20 mouse cellular contexts compared by ENCODE assay signal in the genomic region with DNA sequence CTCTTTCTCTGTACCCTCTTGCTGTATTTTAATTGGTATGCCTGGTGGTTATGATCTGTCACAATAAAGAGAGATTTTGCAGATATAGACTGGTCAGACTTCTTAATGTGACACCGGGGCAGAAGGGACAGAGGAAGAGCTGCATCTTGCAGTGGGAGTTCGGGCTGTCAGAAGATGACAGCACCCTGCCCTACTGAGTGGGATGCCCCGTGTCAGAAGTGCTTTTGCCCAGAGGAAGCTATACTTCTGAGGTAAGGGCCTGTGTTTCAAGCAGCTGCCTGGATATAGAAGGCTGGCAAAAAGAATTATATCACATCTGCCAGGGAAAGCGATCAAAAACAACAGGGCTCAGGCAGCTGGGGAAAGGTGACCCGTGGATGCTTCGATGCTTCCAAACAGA.
"Had no signal": no experiment of that assay in that cellular context is flagged by ENCODE, and none has a peak within 500 bp of the region (broad histone marks: within the 10 kb centered on the region; RNA-seq: fewer than 3 reads in every experiment).

No protein-coding gene starts in this region.

- H3K4me2 ChIP-seq: liver, embryonic 13.5 days; neural tube, embryonic 12.5 days; neural tube, embryonic 15.5 days had no signal

- H3K4me1 ChIP-seq: liver, embryonic 13.5 days; neural tube, embryonic 12.5 days had no signal

- ATAC-seq: intestine, embryonic 16.5 days had no signal

- DNase-seq: kidney, adult 18-20 months; kidney, adult 9 months; kidney, postnatal 14 days; kidney, postnatal 4 days; layer of hippocampus, postnatal 36 days; liver, embryonic 13.5 days; lung, adult 2 months; lung, postnatal 14 days; lung, postnatal 4 days; right cerebral cortex, postnatal 14 days; right cerebral cortex, postnatal 4 days; thymus, adult 2 months; thymus, postnatal 14 days; thymus, postnatal 4 days had no signal

- H3K27ac ChIP-seq: layer of hippocampus, adult 2 months; left cerebral cortex, adult 2 months; liver, embryonic 13.5 days; neural tube, embryonic 12.5 days; neural tube, embryonic 15.5 days; stomach, postnatal 0 days had no signal

- H3K27me3 ChIP-seq: liver, embryonic 13.5 days; neural tube, embryonic 12.5 days; neural tube, embryonic 15.5 days had no signal

- H3K9ac ChIP-seq: liver, embryonic 13.5 days; neural tube, embryonic 12.5 days; neural tube, embryonic 15.5 days had no signal

- H3K9me3 ChIP-seq: liver, embryonic 13.5 days; neural tube, embryonic 12.5 days; neural tube, embryonic 15.5 days had no signal

- H3K4me3 ChIP-seq: layer of hippocampus, adult 2 months; left cerebral cortex, adult 2 months; liver, embryonic 13.5 days; neural tube, embryonic 12.5 days; neural tube, embryonic 15.5 days had no signal

- H3K36me3 ChIP-seq: liver, embryonic 13.5 days; neural tube, embryonic 12.5 days; neural tube, embryonic 15.5 days had no signal
